Mouse (Mus musculus) embryo, embryonic 11 days (tissue): ENCODE measurements around the gene Ntn1.
A peak's percentile ranks its signal among the peaks of the same experiment; 100 is the strongest.

Source experiments
- DNase-seq: peaks from one replicate; pipeline ENCODE4 v3.0.0-alpha.2; 2015

The Ntn1 gene

DNA sequence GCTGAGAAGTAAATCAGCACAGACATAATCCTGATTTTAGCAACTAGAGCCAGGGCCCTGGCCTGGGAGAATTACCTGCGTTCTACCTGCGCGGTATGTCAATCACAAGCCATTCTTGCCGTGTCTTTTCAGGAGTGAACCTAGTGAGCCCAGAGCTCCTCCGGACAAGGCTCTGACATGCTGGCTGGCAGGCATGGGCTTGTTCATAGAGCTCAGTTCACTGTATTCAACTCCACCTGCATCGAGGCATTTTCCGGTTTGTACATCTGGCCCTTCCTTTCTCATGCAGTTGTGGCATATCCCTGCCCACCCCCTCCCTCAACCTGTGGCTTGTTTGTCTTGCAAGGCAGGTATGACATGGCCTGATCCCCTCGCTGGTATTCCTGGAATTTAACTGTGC is 5.0 kb upstream of the Ntn1 start:
- no peak for DNase-seq

DNA sequence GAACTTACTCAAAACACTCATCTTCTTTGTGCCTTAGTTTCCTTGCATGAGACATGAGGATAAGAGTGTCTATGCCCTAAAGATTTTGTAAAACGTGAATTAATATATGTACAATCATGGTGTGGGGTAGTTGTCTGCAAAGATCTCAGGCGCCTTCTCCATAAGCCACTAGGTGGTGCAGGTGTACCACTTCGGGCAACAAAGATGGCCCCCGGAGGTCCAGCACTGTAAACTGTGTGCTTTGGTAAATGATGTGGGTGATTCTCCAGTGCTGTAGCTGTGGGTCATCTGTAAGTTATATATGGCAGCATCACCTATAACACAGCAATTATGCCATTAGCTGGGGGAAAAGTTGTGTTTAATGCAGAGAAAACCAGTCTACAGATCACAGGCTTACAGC is 3.6 kb upstream of the Ntn1 start:
- no peak for DNase-seq

DNA sequence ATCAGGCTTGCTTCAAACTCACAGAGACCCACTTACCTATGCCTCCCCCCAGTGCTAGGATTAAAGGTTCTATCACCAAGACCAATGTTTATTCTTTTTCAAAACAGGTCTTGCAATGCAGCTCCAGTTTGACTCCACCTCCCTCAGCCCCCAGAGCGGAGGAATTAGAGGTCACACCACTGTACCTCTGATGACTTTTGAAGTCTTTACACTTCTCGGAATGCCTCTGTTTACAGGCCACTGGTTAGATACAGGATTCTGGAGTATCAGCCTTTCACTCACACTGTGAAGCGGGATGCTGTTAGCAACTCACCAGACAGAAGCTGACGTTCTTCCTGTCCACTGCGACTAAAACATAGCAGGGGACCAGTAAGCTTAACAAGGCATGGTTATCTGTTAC is 805 bp upstream of the Ntn1 start:
- no peak for DNase-seq

DNA sequence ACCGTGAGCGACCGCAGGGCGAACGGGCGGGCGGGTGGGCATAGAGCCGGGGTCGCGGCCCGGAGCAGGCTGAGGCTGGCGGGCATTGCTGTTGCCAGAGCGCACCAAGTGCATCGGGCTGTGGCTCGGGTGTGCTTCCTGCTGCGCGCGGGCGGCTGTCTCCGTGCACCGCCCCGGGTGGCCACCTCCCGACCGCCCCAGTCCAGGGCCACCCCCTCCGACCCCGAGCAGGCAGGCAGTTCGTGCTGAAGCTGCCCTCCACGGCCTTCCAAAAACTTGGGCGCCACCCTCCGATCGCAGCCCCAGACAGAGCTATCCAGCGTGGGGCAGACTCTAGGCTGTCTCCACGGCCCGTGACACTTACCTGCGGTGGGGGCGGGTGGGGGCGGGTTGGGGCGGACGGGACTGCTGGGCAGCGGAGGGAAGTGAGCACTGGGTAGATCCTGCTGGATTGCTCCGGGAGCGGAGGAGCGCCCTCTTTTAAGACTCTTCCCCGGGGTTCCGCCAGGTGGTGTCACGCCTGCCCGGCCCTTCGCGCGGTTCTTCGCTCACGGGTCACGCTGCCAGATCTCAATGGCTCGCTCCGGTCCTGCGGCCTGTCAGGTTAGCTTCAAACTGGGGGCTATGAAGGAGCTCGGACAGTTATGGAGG is 477 bp downstream of the Ntn1 start:
- peak; percentile 81 for DNase-seq

DNA sequence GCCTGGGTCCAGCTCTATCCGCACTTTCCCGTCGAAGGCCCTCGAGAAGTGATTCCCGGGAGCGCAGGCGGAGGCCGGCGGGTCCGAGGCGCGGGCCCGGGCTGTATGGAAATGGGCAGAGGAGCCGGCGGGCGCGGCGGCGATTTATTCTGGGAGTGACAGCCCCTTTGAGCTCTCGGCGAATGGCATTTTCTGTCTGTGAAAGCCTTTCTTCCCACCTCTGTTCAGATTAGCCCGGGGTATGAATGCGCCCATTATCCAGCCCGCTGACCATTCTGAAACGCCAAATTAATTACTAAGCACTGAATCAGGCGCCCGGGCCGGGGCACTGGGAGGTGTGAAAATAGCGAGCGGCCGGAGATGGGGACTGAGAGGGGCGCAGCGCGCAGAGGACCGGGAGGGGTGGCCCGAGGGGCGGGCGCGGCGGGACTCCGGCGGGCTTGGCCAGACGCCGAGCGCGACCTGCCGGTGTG is 1.0 kb downstream of the Ntn1 start:
- DNase-seq: peak; percentile 89

GRCm38 (mm10) chr11:68398891-68399547 is 1.6 kb downstream of the Ntn1 start:
- DNase-seq: no peak

- no peak for DNase-seq
These were observed 5.1 kb downstream of the Ntn1 start for GRCm38 (mm10) chr11:68395546-68395945.

DNA sequence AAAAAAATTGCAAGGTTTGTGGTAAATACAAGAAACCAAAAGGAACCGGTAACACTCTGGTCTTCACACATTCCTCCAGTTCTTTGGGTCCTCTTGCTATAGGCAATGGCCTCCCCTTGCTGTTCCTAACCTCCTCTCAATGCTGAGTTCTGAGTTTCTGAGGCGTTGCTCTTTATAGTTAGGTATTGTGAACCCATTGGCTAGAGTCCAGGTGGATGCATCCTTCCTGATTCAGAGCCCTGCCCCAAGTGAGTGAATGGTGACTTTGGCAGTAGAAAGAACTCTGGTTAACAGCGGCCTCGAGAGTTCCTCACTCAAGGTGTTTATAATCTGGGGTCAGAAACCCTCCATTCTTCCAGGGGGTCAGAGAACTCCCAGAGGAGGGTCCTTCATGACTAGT is 5.9 kb downstream of the Ntn1 start:
- no peak for DNase-seq

- DNase-seq: no peak
These were observed 6.6 kb downstream of the Ntn1 start for GRCm38 (mm10) chr11:68393897-68394490.

DNA sequence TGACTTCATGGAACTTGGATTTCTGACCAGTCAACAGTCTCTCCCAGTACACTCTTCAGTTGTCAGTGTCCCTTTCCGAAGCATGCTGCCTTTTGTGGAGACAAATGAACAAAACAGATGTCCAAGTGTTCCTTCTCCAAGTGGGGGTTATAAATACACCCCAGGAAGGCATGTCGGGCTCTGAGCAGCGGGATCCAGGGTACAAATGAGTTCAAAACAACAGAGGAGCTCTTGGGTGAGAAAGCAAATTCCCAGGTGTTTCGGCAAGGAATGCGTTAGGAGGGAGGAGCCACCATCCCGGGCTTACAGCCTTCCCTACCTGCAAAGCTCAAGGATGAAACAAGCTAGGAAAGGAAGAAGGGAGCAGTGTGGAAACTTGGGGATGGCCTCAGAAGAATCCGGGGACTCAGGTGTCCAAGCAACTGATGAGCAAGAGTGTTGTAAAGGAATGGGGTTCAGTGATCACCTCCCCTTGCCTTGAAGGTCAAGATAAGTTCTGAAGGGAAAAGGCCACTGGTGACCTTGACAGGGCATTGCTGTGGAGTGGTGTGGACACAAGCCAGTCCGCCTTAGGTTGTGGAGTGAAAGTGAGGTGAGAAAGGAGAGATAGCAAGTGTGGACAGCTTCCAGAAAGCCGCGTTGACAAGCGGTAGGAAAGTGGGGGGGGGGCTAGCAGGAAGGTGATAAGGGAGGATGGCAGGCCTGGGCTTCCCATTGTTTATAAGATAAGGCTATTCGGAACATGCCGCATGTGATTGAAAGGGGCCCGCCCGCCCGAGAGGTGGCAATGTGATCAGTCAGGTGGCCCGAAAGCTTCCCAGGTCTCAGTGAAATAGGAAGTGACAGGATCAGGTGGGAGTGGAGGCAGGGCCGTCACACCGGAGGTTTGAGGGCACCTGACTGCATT is 10.0 kb downstream of the Ntn1 start:
- no peak for DNase-seq

DNA sequence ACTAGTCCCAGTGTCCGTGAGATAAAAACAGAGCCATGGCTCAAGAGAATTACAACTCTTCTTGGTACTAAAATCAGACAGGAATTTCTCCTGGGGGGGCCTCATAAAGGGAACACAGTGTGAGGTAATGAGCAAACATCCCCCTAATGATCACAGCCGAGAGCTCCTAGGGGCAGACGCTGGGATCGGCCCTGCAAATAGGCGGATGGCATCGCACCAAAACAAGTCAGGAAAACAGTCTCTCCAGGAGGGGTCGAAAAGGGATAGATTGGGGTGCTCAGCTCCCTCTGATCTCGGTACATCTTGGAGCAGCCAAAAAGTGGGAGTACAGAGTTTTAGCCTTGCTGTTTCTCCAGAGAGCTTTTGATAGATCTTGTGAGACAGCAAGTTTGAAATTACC is 11.0 kb downstream of the Ntn1 start:
- no peak for DNase-seq

DNA sequence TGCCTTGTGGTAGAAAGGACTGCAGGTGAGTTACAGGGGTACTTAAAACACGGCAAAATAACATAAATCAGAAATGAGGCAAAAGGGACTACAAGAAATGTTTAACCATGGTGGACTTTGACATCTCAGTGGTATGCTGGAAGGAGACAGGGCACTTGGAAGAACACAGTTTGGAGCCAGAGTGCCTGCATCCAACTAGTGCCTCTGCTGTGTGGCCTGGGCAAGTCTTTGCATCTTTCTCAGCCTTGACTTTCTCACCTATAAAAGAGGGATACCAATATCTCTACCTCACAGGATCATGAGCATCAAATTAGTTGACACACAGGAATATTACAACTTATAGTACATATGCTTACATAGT is 12.0 kb downstream of the Ntn1 start:
- no peak for DNase-seq

- no peak for DNase-seq
These were observed 12.5 kb downstream of the Ntn1 start for GRCm38 (mm10) chr11:68387971-68388654.

GRCm38 (mm10) chr11:68387441-68387760 is 13.2 kb downstream of the Ntn1 start:
- DNase-seq: no peak

- DNase-seq: peak; percentile 87
These were observed 13.8 kb downstream of the Ntn1 start for GRCm38 (mm10) chr11:68386589-68387440.

DNA sequence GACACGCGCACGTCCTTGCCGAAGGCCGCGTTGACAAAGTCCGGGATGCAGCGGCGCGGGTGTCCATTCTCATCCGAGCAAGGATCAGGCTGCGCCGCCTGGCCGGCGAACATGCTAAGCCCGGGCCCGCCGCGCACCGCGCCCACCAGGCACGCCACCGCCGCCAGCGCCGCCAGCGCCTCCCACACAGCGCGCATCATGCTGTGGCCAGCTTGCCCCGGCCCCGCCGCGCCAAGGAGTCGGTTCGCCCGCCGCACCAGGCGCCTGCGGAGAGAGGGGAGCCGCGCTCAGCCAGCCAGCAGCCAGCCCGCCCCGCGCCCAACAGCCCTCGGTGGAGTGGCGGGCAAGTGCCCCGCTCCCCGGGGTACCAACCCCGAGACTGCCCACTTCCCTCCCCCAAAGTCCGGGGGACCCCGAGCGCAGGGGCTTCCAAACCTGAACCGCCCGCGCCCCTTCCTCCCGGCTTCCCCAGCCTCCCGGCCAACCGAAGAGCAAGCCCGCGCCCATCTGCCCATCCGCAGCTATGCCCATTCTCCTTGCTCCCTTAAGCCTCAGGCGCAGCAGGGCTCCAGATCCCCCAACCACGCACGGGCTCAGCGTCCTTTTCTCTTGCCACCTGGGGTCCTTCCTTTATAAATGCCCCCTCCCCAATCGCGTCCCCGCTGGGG is 14.6 kb downstream of the Ntn1 start:
- DNase-seq: peak; percentile 67

DNA sequence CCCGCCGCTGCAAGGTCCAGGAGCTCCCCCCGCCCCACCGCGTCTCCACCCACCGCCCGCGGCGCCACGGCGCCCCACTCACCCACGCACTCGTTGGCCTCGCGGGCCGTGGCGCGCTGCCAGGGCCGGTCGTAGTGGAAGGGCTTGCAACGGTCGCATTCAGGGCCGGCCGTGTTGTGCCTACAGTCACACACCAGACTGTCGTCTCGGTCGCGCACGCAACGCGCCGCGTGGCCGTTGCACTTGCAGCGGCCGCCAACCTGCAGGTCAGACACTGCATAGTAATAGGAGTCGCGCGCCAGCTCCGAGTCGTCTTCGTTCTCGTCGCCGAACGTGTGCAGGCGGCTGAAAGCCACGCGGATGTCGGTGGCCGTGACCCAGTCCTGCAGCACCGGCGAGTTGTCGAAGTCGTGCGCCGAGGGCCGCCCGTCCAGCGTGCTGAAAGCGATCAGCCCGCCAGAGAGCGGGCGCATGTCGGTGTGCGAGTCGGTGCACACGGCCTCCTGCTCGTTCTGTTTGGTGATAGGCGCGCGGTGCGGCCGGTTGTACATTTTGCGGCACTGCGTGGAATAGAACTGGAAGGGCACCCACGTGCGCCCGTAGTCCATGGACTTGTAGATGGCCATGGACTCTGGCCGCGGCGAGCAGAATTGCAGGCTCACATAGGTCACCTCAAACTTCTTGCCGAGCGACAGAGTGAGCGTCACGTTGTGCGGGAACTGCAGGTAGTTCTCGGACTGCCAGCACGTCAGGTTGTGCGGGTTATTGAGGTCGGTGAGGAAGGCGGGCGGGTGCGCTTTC is 15.4 kb downstream of the Ntn1 start:
- peak; percentile 66 for DNase-seq

DNA sequence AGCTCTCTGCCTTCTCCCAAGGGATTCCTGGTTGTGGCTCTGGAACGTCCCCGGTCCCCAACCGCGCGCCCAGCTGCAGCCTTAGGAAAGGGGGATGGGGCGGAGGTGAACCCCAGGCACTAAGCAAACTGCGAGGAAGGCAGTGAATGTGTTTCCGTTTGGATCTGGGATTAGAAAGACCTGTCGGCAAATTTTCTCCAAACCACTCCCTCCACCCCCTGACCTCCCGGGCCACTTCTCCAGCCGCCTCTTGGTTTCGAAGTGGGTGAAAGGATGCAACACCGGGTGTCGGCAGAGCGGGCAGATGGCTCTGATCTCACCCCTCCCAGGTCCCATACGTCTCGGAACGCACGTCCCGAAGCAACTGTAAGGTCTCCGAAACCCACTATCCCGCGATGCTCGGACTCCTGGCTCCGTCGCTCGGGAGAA is 16.0 kb downstream of the Ntn1 start:
- DNase-seq: peak; percentile 63

GRCm38 (mm10) chr11:68384131-68384530 is 16.5 kb downstream of the Ntn1 start:
- no peak for DNase-seq

- DNase-seq: no peak
These were observed 17.1 kb downstream of the Ntn1 start for GRCm38 (mm10) chr11:68383519-68383918.
